Mouse (Mus musculus) midbrain, embryonic 15.5 days (tissue): Measurements from ENCODE around the gene Fbxl18. TPM values are rescaled to one million over a fixed set of nuclear protein-coding genes. Genes with fewer than 3 reads are reported as not detected.
A peak's percentile ranks its signal among the peaks of the same experiment; 100 is the strongest.
"Not testable (repeated sequence)": the region's sequence is repeated elsewhere in the genome, so short reads cannot be mapped to it uniquely, and the experiment has no call there.

Experiments
- ATAC-seq: fragments of 200-750 bp; cut with Nextera tagmentation; replicated peaks from 2 replicates; pipeline ENCODE4 v1.8.0; 2017; ENCODE audit warnings: moderate TSS enrichment
- H3K27ac ChIP-seq: fragments of 300-500 bp; sonication (generic); 2 replicates; pipeline ENCODE4 v1.5.1; 2015; ENCODE audit warnings: mild to moderate bottlenecking, inconsistent platforms
- H3K27me3 ChIP-seq: fragments of 300-500 bp; sonication (generic); replicated peaks from 2 replicates; pipeline ENCODE4 v1.6.1; 2015; ENCODE audit warnings: inconsistent platforms
- H3K36me3 ChIP-seq: fragments of 300-500 bp; sonication (generic); replicated peaks from 2 replicates; pipeline ENCODE4 v1.6.1; 2015; ENCODE audit warnings: inconsistent platforms
- H3K4me1 ChIP-seq: fragments of 300-500 bp; sonication (generic); 2 replicates; pipeline ENCODE4 v1.6.1; 2015; ENCODE audit warnings: inconsistent platforms
- H3K4me2 ChIP-seq: fragments of 300-500 bp; sonication (generic); 2 replicates; pipeline ENCODE4 v1.6.1; 2015; ENCODE audit warnings: inconsistent platforms, mild to moderate bottlenecking, moderate library complexity
- H3K4me3 ChIP-seq: fragments of 300-500 bp; sonication (generic); 2 replicates; pipeline ENCODE4 v1.5.1; 2015; ENCODE audit warnings: mild to moderate bottlenecking, inconsistent platforms
- H3K9ac ChIP-seq: fragments of 300-500 bp; sonication (generic); 2 replicates; pipeline ENCODE4 v1.6.1; 2015; ENCODE audit warnings: mild to moderate bottlenecking, inconsistent platforms
- H3K9me3 ChIP-seq: fragments of 300-500 bp; sonication (generic); 2 replicates; pipeline ENCODE4 v1.6.1; 2016; ENCODE audit warnings: inconsistent platforms
- WGBS: fragments of 180-500 bp; shearing (Covaris S2); methylation state at CpG from one replicate; pipeline ENCODE4 v1.1.7; 2015; ENCODE audit warnings: mixed read lengths; 5-methylcytosine and 5-hydroxymethylcytosine counted together
- polyA plus RNA-seq: library from polyadenylated mRNA; unstranded; fragments of >200 nt; fragmentation: Nextera tagmentation; extraction: Ambion mirVana; gene quantifications from 2 replicates; pipeline ENCODE4 v1.2.1, GENCODE M21; 2015

Fbxl18 gene
- polyA plus RNA-seq, 1 experiment from 2014 or later = 43.0 TPM

DNA sequence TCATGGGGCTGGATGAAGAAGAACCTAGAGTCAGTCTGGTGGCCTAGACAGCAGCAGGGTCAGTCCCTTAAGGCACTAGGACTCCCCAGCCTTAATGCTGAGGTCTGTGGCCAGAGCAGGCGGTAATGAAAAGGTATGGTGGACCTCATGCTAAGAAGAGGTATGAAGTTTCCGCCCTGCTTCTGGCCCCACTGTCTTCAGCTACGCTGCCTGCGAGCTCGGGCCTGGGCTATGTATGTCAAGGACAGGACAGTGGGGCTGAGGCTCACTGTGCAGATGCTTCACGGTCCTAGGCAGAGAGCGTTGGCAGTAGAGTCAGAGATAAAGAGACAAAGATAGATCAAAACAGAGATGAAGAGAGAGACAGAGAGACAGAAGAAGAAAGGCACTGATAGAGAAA is 46.3 kb downstream of the Fbxl18 start:
- no peak overlapping the region for H3K27ac ChIP-seq
- H3K4me3 ChIP-seq = no peak overlapping the region
- 96% methylated on average over 7 of the region's 7 CpGs for WGBS
- H3K27me3 ChIP-seq = no peaks in the 10 kb centered on the region
- no peak overlapping the region for H3K9ac ChIP-seq
- no peaks in the 10 kb centered on the region for H3K36me3 ChIP-seq
- no peak for ATAC-seq
- H3K4me1 ChIP-seq = no peaks in the 10 kb centered on the region
- H3K9me3 ChIP-seq = no peaks in the 10 kb centered on the region
- no peak overlapping the region for H3K4me2 ChIP-seq

DNA sequence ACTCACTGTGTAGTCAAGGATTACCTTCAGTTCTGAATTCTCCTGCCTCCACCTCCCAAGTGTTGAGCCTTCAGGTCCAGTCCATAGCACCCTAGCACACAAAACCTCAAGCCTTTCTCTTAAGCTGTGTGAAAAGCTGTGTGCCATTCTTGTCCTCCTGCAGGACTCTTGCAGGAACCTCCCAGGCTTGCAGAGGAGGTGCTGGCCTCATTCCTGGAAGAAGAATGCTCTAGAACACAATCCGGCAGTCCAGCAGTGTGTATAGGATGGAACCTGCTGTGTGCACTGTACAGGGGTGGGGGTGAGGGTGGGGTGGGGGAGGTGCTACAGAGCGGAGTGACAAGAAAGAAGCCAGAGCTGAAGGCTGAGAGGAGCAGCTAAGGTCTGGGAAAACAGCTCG is 47.1 kb downstream of the Fbxl18 start:
- H3K9me3 ChIP-seq = no peaks in the 10 kb centered on the region
- WGBS = 82% methylated on average over 3 of the region's 3 CpGs
- ATAC-seq = no peak
- no peak overlapping the region for H3K27ac ChIP-seq
- no peak overlapping the region for H3K9ac ChIP-seq
- no peaks in the 10 kb centered on the region for H3K36me3 ChIP-seq
- no peaks in the 10 kb centered on the region for H3K27me3 ChIP-seq
- no peaks in the 10 kb centered on the region for H3K4me1 ChIP-seq
- H3K4me2 ChIP-seq = no peak overlapping the region
- no peak overlapping the region for H3K4me3 ChIP-seq

DNA sequence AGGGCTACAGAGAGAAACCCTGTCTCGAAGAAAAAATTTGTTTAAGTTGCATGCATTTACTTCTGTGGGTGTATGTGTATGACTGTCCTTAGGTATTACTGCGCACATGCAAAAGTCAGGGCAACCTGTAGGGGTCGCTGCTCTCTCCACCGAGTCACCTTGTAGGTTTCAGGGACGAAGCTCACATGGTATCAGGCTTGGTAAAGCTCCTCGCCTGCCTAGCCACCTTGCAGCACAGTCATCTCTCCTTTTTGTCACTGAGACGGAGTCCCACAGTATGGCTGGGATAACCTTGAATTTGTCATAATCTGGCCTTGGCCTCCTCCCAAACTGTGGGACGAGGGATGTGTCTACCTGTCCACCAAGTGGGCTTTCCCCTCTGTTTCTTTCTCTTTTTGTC is 50.8 kb downstream of the Fbxl18 start:
- Histone ChIP-seq H3K9ac (no peak overlapping the region), H3K4me1 (no peaks in the 10 kb centered on the region), H3K4me3 (no peak overlapping the region), H3K27ac (no peak overlapping the region), H3K9me3 (no peaks in the 10 kb centered on the region), H3K36me3 (no peaks in the 10 kb centered on the region), H3K27me3 (no peaks in the 10 kb centered on the region), H3K4me2 (no peak overlapping the region)
- 60% methylated on average over 8 of the region's 8 CpGs for WGBS
- no peak for ATAC-seq

DNA sequence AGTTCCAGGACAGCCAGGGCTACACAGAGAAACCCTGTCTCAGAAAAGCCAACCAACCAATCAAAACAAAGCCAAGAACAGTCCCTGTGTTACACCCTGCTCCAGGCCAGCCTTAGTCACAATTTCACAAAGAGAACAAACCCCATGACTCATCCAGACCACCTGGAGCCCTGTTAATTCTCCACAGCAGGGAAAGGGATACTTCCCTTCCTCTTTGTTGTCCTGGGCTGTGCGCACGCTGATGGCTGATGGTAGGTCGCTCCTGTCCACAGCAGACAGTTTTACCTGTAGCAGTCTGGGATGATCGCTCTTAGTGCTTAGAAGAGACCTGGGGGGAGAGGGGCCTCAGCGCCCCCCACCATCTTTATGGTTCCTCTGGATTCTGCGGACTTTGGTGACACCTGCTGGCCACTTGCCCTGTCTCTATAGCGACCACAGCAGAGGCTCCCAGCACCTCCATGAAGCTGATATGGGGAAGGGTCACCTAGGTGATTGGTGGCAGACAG is 53.0 kb downstream of the Fbxl18 start:
- Histone ChIP-seq H3K27ac (no peak overlapping the region), H3K9ac (no peak overlapping the region), H3K4me2 (no peak overlapping the region), H3K4me1 (no peaks in the 10 kb centered on the region), H3K36me3 (no peaks in the 10 kb centered on the region), H3K9me3 (no peaks in the 10 kb centered on the region), H3K27me3 (no peaks in the 10 kb centered on the region), H3K4me3 (no peak overlapping the region)
- ATAC-seq = no peak; the same call in 1 of the 2 replicates
- 21% methylated on average over 7 of the region's 7 CpGs for WGBS

DNA sequence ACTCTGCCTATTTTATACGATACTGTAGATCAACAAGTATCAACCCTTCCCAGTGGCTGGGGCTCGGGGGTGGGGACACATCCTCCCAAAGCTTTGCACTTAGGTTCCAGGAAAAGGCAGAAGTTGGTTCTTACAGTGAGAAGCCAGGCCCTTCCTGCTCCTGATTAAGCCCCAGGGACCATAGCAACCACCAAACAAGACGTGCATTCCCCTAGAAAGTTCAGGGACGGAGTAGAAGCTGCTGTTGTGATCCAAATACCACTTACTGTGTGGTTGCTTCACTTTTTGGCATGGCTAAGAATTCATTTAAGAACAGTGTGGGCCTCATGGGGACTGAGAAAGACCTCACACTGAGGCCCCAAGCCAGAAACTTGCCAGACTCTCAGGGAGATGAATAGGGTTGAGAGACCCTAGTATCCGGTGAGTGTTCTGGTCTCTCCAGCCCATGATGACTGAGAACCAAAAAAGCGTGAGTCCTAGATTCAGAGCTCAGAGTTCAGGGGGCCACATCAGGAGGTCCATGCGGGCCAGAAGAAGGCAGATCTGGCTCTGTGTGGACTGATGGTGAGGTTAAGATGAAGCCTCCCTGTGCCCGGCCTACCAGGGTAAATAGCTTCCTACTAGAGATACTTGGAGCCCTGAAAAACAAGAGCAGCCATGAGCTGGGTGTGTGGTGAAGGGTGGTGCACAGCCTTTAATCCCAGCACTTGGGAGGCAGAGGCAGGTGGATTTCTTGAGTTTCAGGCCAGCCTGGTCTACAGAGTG is 53.7 kb downstream of the Fbxl18 start:
- H3K4me1 ChIP-seq = no peaks in the 10 kb centered on the region
- no peaks in the 10 kb centered on the region for H3K9me3 ChIP-seq
- no peaks in the 10 kb centered on the region for H3K27me3 ChIP-seq
- H3K4me2 ChIP-seq = no peak overlapping the region
- H3K4me3 ChIP-seq = no peak overlapping the region
- H3K36me3 ChIP-seq = no peaks in the 10 kb centered on the region
- 70% methylated on average over 8 of the region's 8 CpGs for WGBS
- no peak for ATAC-seq
- H3K9ac ChIP-seq = no peak overlapping the region
- no peak overlapping the region for H3K27ac ChIP-seq

DNA sequence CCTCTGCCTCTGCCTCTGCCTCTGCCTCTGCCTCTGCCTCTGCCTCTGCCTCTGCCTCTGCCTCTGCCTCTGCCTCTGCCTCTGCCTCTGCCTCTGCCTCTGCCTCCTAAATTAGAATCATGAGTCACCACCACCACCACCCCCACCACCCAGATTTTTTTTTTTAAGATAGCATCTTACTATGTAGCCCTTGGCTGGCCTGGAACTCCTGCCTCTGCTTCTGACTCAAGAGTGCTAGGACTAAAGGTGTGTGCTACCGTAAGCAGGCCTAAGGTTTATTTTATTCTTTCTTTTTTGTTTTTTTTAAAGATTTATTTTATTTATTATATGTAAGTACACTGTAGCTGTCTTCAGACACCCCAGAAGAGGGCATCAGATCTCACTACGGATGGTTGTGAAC is 57.8 kb downstream of the Fbxl18 start:
- not testable (repeated sequence) for ATAC-seq, H3K4me3 ChIP-seq
- 95% methylated on average over 2 of the region's 2 CpGs for WGBS

DNA sequence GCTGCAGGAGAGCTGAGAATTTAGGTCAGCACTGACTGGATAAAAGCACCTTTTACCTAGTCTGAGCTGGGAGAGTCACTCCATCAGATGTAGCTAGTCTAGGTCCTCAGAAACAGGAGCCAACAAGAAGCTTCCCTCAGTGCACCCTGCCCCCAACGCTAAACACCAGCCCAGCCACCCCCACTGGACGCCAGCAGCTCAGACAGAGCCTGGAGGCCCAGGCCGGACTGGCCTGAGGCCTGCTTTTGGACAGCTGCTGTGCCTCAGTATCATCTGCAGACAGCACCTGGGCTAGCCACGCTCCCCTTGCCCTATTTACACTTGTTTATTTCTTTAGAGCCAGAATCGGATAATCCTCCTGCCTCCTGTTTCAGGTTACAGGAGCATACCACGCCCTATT is 58.3 kb downstream of the Fbxl18 start:
- Histone ChIP-seq H3K27me3 (no peaks in the 10 kb centered on the region), H3K36me3 (no peaks in the 10 kb centered on the region), H3K27ac (no peak overlapping the region), H3K4me3 (no peak overlapping the region), H3K9ac (no peak overlapping the region), H3K4me1 (no peaks in the 10 kb centered on the region), H3K4me2 (no peak overlapping the region), H3K9me3 (no peaks in the 10 kb centered on the region)
- ATAC-seq = no peak
- WGBS = 74% methylated on average over 6 of the region's 6 CpGs

More for the DNA sequence above, 57.8 kb downstream of the Fbxl18 start:
- not testable (repeated sequence) for H3K4me1 ChIP-seq, H3K27me3 ChIP-seq, H3K4me2 ChIP-seq, H3K27ac ChIP-seq, H3K9ac ChIP-seq, H3K36me3 ChIP-seq, H3K9me3 ChIP-seq

DNA sequence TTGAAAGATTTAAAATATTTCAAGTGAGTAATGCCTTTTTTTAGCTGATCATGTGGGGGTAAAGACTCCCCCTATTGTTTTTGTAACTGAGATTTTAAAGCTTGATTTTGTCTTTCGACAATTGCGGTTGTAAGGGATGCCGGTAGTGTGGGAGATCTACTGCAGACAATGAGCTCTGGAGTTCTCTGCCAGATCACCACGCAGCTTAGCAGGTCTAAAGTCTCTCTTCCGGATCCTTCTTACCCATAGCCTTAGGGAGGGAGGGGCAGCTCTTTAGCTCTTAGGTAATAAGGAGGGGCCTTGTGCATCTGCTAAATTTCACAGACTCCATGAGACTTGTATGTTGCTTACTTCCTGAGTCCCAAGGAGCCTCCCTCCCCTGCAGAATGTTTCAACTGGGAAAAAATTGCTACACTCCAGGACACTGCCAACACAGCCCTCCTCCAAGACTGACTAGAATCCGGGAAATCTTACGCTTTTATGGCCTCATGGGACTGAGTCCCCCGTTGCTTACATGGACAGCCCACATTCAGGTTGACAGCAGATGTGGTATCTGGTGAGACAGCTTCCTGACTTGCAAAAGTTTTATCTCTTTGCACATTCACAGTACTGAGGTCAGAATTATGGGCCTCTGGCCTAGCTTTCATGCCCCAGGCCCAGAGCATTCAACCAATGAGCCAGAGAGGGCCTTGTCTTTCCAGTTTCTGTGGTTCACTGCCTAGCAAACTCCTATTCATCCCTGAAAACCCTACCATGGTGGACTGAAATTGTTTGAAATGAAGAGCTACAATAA is 61.4 kb downstream of the Fbxl18 start:
- Histone ChIP-seq H3K36me3 (no peaks in the 10 kb centered on the region), H3K9ac (no peak overlapping the region), H3K9me3 (no peaks in the 10 kb centered on the region), H3K4me3 (no peak overlapping the region), H3K27ac (no peak overlapping the region), H3K27me3 (no peaks in the 10 kb centered on the region), H3K4me1 (no peaks in the 10 kb centered on the region), H3K4me2 (no peak overlapping the region)
- 69% methylated on average over 8 of the region's 8 CpGs for WGBS
- no peak for ATAC-seq

DNA sequence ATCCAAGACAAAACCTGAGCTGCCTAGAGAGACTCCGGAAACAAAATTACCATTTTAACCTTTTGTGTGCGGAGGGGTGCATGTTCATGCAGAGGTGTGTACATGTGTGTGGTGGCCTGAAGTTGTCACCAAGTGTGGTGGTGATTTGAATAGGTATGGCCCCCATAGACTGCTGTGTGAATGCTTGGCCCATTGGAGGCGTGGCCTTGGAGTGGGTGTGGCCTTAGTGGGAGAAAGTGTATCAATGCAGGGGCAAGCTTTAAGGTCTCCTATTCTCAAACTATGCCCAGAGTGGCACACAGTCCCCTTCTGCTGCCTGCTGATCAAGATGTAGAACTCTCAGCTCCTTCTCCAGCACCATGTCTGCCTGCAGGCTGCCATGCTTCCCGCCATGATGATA is 69.1 kb downstream of the Fbxl18 start:
- Histone ChIP-seq H3K4me2 (no peak overlapping the region), H3K9me3 (no peaks in the 10 kb centered on the region), H3K9ac (no peak overlapping the region), H3K36me3 (no peaks in the 10 kb centered on the region), H3K4me3 (no peak overlapping the region), H3K4me1 (peaks cover 37% of the 10 kb centered on the region), H3K27me3 (no peaks in the 10 kb centered on the region), H3K27ac (no peak overlapping the region)
- no peak for ATAC-seq
- WGBS = 78% methylated on average over 4 of the region's 4 CpGs

DNA sequence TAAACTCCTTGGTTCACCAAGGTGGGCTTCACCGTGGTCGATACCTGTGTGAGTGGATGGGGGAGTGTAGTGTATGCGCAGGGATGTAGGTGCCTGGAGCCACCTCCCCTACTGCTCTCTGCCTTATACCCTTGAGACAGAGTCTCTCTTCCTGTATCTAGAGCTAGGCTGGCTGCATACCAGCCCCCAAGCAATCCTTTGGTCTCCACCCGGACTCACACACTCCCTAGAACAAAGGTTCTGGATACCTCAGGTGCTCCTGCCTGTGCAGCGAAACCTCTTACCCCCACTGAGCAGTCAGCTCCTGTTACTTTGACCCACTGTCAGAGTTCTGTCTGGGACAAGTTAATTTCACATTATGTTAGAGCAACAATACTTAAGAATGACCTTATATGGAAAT is 69.6 kb downstream of the Fbxl18 start:
- no peaks in the 10 kb centered on the region for H3K36me3 ChIP-seq
- H3K4me1 ChIP-seq = peaks cover 37% of the 10 kb centered on the region
- H3K4me3 ChIP-seq = no peak overlapping the region
- H3K9me3 ChIP-seq = no peaks in the 10 kb centered on the region
- no peaks in the 10 kb centered on the region for H3K27me3 ChIP-seq
- H3K27ac ChIP-seq = peak overlapping the region; percentile 99
- no peak for ATAC-seq
- no peak overlapping the region; the same call in 1 of the 2 replicates for H3K4me2 ChIP-seq
- WGBS = 75% methylated on average over 5 of the region's 5 CpGs
- H3K9ac ChIP-seq = no peak overlapping the region

DNA sequence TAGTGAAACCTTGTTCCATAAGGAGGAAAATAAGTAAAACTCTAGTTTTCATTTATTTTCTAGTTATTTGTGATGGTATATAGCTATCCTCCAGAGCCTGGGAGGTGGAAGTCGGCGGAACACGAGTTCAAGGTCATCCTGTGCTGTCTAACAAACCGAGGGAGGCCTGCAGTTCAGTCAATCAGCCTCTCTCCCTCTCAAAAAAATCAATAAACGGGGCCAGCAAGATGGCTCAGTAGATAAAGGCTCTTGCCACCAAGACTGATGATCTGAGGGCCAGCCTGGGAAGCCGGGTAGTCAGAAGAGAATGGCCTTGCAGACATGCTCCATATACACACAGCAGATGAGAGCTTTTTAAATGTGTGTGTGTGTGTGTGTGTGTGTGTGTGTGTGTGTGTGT is 71.1 kb downstream of the Fbxl18 start:
- H3K4me1 ChIP-seq = peaks cover 37% of the 10 kb centered on the region
- peak overlapping the region; percentile 99 for H3K27ac ChIP-seq
- WGBS = 20% methylated on average over 6 of the region's 6 CpGs
- peak overlapping the region; percentile 77; the same call in 1 of the 2 replicates for H3K4me3 ChIP-seq
- no peaks in the 10 kb centered on the region for H3K36me3 ChIP-seq
- no peak for ATAC-seq
- peak overlapping the region; percentile 93 for H3K4me2 ChIP-seq
- peak overlapping the region; percentile 86 for H3K9ac ChIP-seq
- H3K9me3 ChIP-seq = no peaks in the 10 kb centered on the region
- no peaks in the 10 kb centered on the region for H3K27me3 ChIP-seq

DNA sequence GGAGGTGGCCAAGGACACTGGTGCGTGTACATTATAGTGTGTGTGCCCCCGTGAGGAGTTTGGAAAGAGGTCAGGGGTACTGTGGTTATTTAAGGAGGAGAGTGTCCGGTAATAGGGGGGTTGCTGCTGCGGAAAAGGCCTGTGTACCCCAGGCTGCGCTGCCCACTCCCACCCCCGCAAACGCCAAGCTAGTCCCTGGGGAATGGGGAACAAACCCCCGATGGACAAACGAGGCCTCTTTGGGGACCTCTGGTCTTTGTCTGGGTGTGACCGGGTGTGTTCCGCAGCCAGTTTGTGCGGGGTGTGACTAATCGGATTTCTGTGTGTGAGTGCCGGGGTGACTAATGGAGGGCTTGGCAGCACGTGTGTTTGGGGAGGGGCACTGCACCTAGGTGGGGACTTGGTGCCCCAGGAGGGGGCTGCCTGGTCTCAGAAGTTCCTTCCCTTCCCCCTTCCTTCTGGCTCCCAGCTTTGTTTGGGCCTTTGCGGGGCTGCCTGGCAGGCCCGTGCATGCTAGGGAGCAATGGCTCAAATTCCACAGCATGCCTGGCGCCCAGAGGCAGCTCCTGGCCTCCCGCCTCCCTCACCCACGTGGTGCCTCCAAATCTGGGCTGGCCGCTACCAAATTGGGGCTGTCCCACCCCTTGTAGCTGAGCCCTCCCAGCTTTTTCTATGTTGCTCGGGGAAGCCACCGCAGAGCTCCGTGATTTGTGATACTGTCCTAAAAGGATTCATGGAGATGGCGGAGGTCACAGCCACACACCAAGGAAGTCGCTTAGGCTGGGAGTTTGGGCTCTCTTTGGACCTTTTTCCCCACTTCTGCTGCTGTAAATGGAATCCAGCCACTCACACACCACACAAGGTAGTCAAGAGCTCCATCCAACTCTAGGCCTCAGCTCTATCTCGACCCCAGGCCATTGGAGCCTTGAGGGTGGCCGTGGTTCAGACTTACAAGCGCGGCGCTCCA is 71.8 kb downstream of the Fbxl18 start:
- H3K27me3 ChIP-seq = no peaks in the 10 kb centered on the region
- peak overlapping the region; percentile 99 for H3K27ac ChIP-seq
- H3K36me3 ChIP-seq = no peaks in the 10 kb centered on the region
- H3K4me1 ChIP-seq = peaks cover 37% of the 10 kb centered on the region
- 6% methylated on average over 31 of the region's 31 CpGs for WGBS
- H3K4me2 ChIP-seq = peak overlapping the region; percentile 93
- no peaks in the 10 kb centered on the region for H3K9me3 ChIP-seq
- peak; percentile 16 for ATAC-seq
- H3K9ac ChIP-seq = peak overlapping the region; percentile 86
- peak overlapping the region; percentile 77 for H3K4me3 ChIP-seq
